Mouse (Mus musculus) cerebellum, adult 11-12 months (tissue): Measurements from ENCODE around the gene Casc1.
A peak's percentile ranks its signal among the peaks of the same experiment; 100 is the strongest.

Source experiments
- DNase-seq: peaks from one replicate; pipeline ENCODE4 v3.0.0; 2022

Gene Casc1

GRCm38 (mm10) chr6:145210816-145211338, at the start of gene Casc1, which contains the start of gene Etfrf1:
Casc1 (minus strand) TSS chr6:145211005.
Etfrf1 (plus strand) TSS chr6:145211134.
- peak; percentile 100 for DNase-seq

DNA sequence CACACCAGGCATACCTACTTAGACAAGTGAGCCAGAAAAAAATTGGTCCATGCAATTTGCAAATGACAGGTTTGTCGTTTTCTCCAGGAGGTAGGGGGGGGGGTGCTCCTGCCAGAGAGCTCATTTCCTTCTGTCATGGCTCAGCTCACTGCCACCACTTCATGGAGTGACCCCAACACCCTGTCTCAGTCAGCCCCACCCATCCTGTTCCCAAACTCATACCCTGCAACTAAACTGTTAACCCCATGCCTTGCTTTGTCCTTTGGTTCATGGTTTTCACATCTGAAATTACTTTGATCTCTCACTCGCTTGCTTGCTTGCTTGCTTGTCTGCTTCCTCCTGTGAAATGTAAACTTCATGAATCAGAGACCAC, 45.9 kb upstream of the Casc1 start:
- DNase-seq: no peak

DNA sequence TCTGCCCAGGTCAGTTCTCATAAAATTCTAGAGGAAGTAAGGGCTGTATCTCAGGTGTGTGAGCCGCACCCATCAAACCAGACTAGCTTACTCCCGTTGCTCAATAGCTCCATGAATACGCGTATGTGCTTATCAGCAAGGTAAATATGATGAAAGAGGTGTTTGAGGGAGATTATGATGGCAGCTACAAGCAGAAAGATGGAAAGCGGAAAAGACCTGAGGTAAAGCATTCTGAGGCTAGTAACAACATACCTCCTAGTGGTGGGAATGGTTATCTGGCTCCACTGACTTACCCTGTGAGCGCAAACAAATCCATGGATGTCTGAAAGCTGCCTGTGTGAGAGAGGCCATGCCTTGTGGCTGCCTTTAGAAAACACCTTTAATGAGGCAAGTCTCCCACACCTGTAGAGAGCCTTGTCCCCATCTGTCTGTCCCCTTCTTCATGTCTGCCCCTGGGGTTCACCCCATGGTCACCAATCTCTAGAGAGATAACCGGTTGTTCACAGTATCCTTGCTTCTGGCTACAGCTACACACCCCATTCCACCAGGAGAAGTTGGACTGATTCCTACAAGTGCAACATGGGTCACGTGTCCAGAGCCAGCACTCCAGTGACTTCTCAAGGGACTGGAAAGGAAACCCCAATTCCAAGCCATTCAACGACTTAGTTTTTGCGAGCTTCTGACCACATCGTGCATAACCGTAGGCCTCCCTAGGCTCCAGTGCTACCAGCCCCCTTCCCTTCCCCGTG, 45.3 kb upstream of the Casc1 start:
- DNase-seq: no peak

DNA sequence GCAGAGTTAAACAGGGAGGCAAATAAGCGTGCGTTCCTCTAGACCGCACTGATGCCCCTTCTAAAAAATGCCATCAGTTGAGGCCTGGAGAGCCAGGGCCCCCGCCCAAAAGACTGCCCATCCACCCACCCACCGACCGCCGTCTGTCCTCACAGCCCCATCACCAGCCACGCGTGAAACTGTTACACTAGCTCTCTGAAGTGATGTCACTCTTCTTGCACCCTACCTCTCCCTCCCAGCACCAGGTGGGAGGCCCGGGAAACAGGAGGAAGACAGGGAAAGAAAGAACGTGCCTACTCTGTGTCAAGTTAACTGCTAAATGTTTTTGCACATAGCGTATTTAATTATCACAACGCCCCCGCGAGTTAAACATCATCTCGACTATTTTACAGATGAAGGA, 40.0 kb upstream of the Casc1 start:
- no peak for DNase-seq

DNA sequence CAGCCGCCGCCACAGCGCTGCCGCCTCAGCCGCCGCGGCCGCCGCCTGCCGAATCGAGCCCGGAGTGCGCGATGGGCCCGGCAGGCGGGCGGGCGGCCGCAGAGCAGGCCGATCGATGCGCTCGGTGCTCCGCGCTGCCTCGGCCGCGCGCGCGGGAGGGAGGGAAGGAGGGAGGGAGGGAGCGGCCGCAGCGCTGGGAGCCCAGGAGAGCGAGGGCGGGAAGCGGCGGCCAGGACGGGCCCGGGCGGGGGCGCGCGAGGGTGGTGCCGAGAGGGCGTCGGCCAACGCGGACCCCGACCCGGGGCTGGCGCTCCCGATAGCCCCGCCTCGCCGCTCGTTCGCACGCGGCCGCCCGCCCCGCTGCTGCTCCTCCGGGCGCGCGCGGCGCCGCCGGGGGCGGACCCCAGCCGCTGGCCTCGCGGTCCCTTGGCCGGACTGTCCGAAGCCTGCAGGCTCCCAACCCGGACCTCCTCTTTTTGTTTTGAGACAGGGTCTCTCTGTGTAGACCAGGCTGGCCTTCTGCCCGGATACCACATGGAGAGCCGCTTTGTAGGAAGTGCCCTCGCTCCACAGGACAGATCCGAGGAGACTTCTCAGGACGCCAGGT, 39.5 kb upstream of the Casc1 start, which contains the start of gene Kras:
Gene Kras, minus strand, starts transcription at position 55 of the 607 bp plus-strand sequence.
- DNase-seq: peak; percentile 89

GRCm38 (mm10) chr6:145249291-145250184, 38.7 kb upstream of the Casc1 start:
- DNase-seq: peak; percentile 72

- DNase-seq: no peak
These were observed 37.1 kb upstream of the Casc1 start for GRCm38 (mm10) chr6:145247886-145248285.

DNA sequence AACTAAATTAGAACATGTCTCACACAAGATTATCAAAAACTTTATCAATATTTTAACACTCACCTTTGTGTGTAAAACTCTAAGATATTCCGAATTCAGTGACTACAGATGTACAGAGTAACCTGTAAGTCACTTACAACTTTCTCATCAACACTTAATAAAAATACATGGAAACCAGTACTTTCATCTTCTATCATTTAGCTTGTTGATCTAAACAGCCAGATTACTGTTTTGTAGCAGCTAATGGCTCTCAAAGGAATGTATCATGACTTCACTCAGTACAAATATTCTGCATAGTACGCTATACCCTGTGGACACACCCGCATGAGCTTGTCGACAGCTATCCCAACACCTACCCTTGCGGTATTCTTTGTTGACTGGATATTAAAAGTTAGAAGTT, 36.0 kb upstream of the Casc1 start:
- no peak for DNase-seq

DNA sequence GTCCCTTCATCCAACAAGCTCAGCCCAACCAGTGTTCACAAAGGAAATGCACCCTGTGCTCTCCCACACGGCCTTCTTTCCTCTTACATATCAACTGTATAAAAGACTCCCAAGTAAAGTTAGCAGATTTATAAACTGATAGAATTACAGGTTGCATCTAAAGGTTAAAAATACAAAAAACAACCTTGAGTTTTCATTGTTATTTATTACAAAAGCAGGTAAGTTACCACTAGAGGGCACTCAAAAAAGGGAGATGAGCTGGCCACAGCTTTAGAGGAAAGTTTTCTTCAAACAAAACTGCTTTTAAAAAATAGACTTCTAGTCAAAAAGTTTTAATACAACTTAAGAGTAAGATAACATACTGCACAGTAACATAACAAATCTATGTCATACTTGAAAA, 31.7 kb upstream of the Casc1 start:
- DNase-seq: no peak

DNA sequence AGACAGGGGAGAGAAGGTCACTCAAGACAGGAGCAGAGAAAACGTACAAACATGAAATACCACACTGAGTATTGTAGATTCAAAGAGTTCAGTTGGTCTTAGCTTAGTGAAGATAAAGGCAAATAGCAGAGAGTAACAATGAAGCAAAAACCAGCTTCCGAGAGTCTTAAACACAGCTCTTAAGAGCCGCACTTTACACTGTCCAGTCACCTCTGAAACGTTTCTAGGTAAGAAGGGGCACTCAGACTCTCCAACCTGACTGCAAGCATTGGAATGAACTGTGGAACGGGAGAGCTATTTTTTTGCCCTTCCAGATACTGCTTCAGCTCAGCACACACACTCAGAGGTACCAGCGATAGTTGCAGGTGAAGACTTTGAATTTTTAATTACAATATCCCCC, 29.5 kb upstream of the Casc1 start:
- no peak for DNase-seq

DNA sequence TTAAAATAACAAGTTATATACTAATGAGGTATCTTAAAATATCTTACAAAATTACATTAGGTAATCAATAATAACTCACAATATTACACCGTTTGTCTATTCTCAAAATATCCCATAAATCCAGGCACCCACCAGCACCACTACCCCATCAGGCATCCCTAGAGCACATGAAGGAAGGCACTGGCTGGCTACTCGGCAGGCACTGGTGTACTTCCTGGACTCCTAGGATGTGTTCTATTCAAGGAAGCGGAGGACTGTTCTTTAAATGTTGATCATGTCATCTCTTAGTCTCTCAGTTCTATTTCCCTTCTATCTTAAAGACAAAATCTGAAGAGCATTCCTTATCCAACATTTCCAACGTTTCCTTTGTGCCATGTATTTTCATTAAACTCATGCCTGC, 26.3 kb upstream of the Casc1 start:
- DNase-seq: no peak

DNA sequence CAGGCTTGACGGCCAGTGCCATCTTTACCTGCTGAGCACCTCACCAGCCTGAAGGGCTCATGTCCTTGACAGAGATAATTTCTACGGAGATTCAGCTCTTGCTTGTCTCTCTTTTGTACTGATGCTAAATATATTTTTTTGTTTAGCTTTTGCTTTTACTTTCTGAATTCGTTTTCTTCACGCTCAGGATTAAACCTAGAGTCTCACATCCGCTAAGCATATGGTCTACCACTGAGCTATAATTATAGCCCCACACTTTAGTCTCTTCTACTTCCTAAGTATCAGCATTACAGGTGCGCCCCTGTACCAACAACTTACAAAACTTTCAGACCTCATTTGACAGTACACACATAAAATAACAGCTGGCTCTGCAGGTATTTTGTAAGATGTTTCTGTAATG, 24.6 kb upstream of the Casc1 start:
- no peak for DNase-seq

DNA sequence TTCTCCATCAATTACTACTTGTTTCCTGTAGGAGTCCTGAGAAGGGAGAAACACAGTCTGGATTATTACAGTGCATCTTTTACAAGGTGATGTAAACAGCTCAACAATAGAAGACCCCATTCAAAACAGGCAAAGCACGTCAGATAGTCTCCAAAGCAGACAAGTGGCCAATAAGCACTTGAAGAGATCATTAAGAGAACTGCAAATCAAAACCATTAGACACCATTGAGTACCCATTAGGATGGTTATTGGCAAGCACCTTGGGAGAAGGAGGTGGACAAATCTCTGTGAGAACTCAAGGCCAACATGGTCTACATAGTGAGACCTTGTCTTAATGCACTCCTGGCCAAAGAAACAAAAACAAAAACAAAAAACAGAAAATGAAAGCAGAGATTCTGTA, 23.6 kb upstream of the Casc1 start:
- DNase-seq: no peak

DNA sequence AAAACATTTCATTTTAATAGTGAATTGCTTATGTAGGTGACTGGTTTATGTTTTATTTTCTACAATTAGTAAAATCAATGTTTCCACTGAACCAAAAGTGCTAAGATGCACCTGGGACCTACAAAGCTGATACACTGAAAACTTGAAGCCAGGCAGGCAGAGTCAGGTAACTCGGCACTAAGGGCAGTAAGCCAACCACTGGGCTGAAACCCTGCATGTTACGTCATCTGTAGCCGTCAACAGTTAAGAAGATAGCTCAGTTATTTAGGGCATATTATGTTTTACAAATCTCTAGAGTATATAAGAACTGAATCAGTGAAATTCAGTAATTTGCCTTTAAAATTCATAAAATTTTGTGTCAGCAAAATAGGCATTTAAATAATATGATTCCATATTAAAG, 15.5 kb upstream of the Casc1 start:
- no peak for DNase-seq

GRCm38 (mm10) chr6:145224246-145224645, 13.4 kb upstream of the Casc1 start:
- DNase-seq: no peak

GRCm38 (mm10) chr6:145215826-145216225, 5.0 kb upstream of the Casc1 start:
- no peak for DNase-seq

- no peak for DNase-seq
These were observed 3.1 kb upstream of the Casc1 start for GRCm38 (mm10) chr6:145213916-145214315.

- no peak for DNase-seq
These were observed 836 bp upstream of the Casc1 start for GRCm38 (mm10) chr6:145211376-145212305.

DNA sequence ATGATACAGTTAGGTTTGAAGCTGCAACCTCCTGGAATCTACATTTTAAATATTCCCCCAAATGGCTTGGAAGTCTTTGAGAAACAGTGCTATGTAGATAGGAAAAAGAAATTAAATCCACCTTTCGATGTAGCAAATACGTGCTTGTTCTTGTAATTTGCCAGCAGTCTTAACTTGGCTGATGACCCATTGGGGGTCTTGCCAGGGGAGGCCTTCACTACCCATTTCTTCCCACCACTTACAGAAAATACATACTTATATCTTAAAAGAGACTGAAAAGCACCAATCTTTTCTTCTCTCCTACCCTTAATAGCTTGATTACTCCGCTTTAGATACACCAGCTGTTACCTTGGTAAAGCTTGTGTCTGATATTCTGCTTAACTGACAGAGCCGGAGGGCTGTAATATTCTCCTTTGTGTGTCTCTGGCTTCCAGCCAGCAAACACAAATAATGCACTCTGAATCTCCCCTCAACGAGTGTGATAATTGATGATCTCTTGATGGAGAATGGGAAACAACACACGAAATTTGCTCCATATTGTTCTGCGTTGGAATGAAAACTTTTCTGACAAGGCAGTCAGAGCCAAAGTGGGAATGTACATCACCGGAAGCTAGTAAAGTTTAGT, 637 bp downstream of the Casc1 start:
- DNase-seq: peak; percentile 55

DNA sequence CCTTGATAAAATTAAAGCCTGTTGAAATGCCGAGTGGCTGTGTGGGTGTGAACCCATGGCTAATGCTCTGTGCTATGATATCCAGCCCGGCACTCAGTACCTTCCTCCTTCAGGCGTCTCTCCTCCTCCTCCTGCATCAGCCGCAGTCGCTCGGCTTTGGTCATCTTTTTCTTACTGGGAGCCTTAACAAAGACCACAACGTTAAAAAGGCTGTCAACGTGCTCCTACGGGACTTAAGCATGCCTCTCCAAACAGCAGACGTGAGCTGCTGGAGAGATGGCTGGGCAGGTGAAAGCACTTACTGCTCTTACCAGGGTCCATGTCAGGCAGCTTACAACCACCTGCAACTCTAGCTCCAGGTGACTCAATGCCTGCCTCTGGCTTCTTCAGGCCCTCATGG, 5.7 kb downstream of the Casc1 start:
- DNase-seq: no peak

DNA sequence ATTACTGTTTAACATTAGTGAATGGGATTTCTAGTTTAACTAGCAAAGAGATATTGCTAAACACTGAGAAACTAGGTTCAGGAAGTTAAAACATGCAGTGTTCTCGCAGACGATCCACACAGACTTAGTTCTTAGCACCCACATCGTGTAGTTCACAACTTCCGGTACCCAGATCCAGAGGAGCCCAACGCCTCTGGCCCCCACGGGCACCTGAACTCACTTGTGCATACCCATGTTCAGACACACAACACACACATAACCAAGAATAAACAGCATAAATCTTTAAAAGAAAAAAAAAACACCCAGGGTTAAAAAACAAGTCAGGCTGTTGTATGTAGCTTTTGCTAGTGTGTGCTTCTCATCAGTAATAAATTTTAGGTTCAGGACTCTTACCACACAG, 6.4 kb downstream of the Casc1 start:
- DNase-seq: no peak
